Mouse (Mus musculus) limb, embryonic 12.5 days (tissue): ENCODE results near the gene Timm29. TPM values are rescaled to one million over a fixed set of nuclear protein-coding genes. Genes with fewer than 3 reads are reported as not detected.

Experiments used
- ATAC-seq: fragments of 200-750 bp; cut with Nextera tagmentation; 2 replicates; pipeline ENCODE4 v1.8.0; 2017; ENCODE audit warnings: low read depth, moderate TSS enrichment; ENCODE audit not compliant: insufficient number of reproducible peaks, insufficient read depth, low FRiP score, low TSS enrichment
- H3K27ac ChIP-seq: fragments of 300-500 bp; sonication (generic); 2 replicates; pipeline ENCODE4 v1.5.1; 2016; ENCODE audit warnings: mild to moderate bottlenecking, moderate library complexity
- H3K27me3 ChIP-seq: fragments of 300-500 bp; sonication (generic); 2 replicates; pipeline ENCODE4 v1.6.1; 2016; ENCODE audit warnings: mild to moderate bottlenecking, moderate library complexity
- H3K36me3 ChIP-seq: fragments of 300-500 bp; sonication (generic); 2 replicates; pipeline ENCODE4 v1.6.1; 2016; ENCODE audit warnings: mild to moderate bottlenecking, moderate library complexity
- H3K4me1 ChIP-seq: fragments of 300-500 bp; sonication (generic); replicated peaks from 2 replicates; pipeline ENCODE4 v1.6.1; 2016
- H3K4me2 ChIP-seq: fragments of 300-500 bp; sonication (generic); 2 replicates; pipeline ENCODE4 v1.6.1; 2016; ENCODE audit warnings: mild to moderate bottlenecking, moderate library complexity
- H3K4me3 ChIP-seq: fragments of 300-500 bp; sonication (generic); replicated peaks from 2 replicates; pipeline ENCODE4 v1.5.1; 2016; ENCODE audit warnings: mild to moderate bottlenecking
- H3K9ac ChIP-seq: fragments of 300-500 bp; sonication (generic); replicated peaks from 2 replicates; pipeline ENCODE4 v1.6.1; 2016; ENCODE audit warnings: mild to moderate bottlenecking, moderate library complexity
- H3K9me3 ChIP-seq: fragments of 300-500 bp; sonication (generic); 2 replicates; pipeline ENCODE4 v1.6.1; 2016; ENCODE audit warnings: mild to moderate bottlenecking, moderate library complexity
- WGBS: fragments of 180-500 bp; shearing (Covaris S2); methylation state at CpG from one replicate; pipeline ENCODE4 v1.1.7; 2016; 5-methylcytosine and 5-hydroxymethylcytosine counted together
- polyA plus RNA-seq: library from polyadenylated mRNA; unstranded; fragments of >200 nt; fragmentation: Nextera tagmentation; extraction: Ambion mirVana; gene quantifications from 2 replicates; pipeline ENCODE4 v1.2.1, GENCODE M21; 2016

Gene Timm29
- polyA plus RNA-seq, result 38.1 and 38.3 TPM in 2 replicates

- H3K27me3 ChIP-seq, result no peaks in the 10 kb centered on the region
- peak within 1 kb of the TSS; percentile 83 for H3K27ac ChIP-seq
- H3K4me2 ChIP-seq, result peak within 1 kb of the TSS; percentile 95
- WGBS, result under 1% methylated on average over 30 of the region's 30 CpGs
- peaks cover 51% of the 10 kb centered on the region for H3K36me3 ChIP-seq
- H3K4me1 ChIP-seq, result peaks cover 20% of the 10 kb centered on the region
- ATAC-seq, result peak; percentile 92
- H3K4me3 ChIP-seq, result peak within 1 kb of the TSS; percentile 97
- H3K9me3 ChIP-seq, result no peaks in the 10 kb centered on the region
- H3K9ac ChIP-seq, result peak within 1 kb of the TSS; percentile 93
These were observed at the start of gene Timm29, which contains the start of gene Yipf2 for GRCm38 (mm10) chr9:21592703-21593121. Gene Timm29, plus strand, starts transcription at chr9:21592722. Gene Yipf2, minus strand, starts transcription at chr9:21592828.

- Histone ChIP-seq H3K4me1 (peaks cover 25% of the 10 kb centered on the region), H3K36me3 (peaks cover 9% of the 10 kb centered on the region; the same call in 1 of the 2 replicates), H3K4me3 (peak overlapping the region; percentile 85), H3K27me3 (no peaks in the 10 kb centered on the region), H3K27ac (peak overlapping the region; percentile 92), H3K9ac (peak overlapping the region; percentile 63), H3K9me3 (no peaks in the 10 kb centered on the region), H3K4me2 (peak overlapping the region; percentile 55)
- ATAC-seq, result peak; percentile 85
- 7% methylated on average over 9 of the region's 9 CpGs for WGBS
These were observed 47.1 kb upstream of the Timm29 start for GRCm38 (mm10) chr9:21545351-21545915.

- ATAC-seq, result peak; percentile 93
- Histone ChIP-seq H3K9me3 (no peaks in the 10 kb centered on the region), H3K27me3 (no peaks in the 10 kb centered on the region), H3K27ac (peak overlapping the region; percentile 92), H3K36me3 (peaks cover 16% of the 10 kb centered on the region), H3K4me2 (peak overlapping the region; percentile 55), H3K4me3 (peak overlapping the region; percentile 85), H3K9ac (peak overlapping the region; percentile 63), H3K4me1 (peaks cover 25% of the 10 kb centered on the region)
- under 1% methylated on average over 67 of the region's 67 CpGs for WGBS
These were observed 46.4 kb upstream of the Timm29 start for GRCm38 (mm10) chr9:21545916-21546788.

DNA sequence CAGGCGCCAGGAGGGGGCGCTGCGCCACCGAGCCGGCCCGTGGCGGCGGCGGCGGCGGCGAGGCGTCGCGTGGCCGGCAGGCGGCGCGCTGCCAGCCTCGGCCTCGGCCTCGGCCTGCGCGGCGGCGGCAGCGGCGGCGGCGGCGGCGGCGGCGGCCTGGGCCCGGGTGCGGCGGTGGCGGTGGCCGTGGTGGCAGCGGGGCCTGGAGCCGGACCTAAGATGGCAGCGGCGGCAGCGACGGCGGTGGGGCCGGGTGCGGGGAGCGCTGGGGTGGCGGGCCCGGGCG lies 45.8 kb upstream of the Timm29 start, which contains the start of gene Carm1:
Gene Carm1, plus strand, starts transcription at position 106 of the 286 bp plus-strand sequence.
- peaks cover 25% of the 10 kb centered on the region for H3K4me1 ChIP-seq
- no peak; the same call in 1 of the 2 replicates for ATAC-seq
- under 1% methylated on average over 26 of the region's 52 CpGs for WGBS
- H3K36me3 ChIP-seq, result peaks cover 22% of the 10 kb centered on the region
- peak within 1 kb of the TSS; percentile 99 for H3K27ac ChIP-seq
- H3K4me2 ChIP-seq, result peak within 1 kb of the TSS; percentile 80
- peak within 1 kb of the TSS; percentile 85 for H3K4me3 ChIP-seq
- H3K27me3 ChIP-seq, result no peaks in the 10 kb centered on the region
- no peaks in the 10 kb centered on the region for H3K9me3 ChIP-seq
- peak within 1 kb of the TSS; percentile 98 for H3K9ac ChIP-seq

GRCm38 (mm10) chr9:21547075-21547941 lies 45.2 kb upstream of the Timm29 start:
- no peaks in the 10 kb centered on the region for H3K27me3 ChIP-seq
- H3K4me2 ChIP-seq, result peak overlapping the region; percentile 80
- 1% methylated on average over 54 of the region's 66 CpGs for WGBS
- H3K4me3 ChIP-seq, result peak overlapping the region; percentile 85
- H3K9ac ChIP-seq, result peak overlapping the region; percentile 98
- H3K9me3 ChIP-seq, result no peaks in the 10 kb centered on the region
- H3K27ac ChIP-seq, result peak overlapping the region; percentile 99
- peaks cover 22% of the 10 kb centered on the region for H3K36me3 ChIP-seq
- ATAC-seq, result peak; percentile 4
- peaks cover 25% of the 10 kb centered on the region for H3K4me1 ChIP-seq

DNA sequence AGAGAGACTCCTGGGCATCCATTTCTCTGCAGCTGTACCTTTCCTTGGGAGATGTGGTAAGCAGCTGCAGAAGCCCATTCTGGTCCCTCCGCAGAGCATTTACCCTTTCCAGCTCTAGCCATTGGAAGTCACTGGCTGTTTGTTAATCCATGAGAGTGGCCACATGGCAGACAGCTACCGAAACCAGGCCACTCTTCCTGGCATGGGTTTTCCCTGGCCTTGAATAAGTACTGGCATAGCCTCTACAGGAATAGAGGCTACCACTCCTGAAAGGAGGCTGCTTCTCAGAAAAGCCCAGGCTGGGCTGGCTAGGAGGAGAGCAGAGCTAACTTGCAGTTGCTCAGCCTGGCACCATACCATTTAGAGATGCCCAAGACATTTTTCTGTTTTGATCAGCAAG lies 41.5 kb upstream of the Timm29 start:
- Histone ChIP-seq H3K4me1 (peaks cover 15% of the 10 kb centered on the region), H3K9me3 (no peaks in the 10 kb centered on the region), H3K27me3 (no peaks in the 10 kb centered on the region), H3K27ac (no peak overlapping the region), H3K4me2 (no peak overlapping the region), H3K36me3 (peaks cover 41% of the 10 kb centered on the region), H3K9ac (no peak overlapping the region), H3K4me3 (no peak overlapping the region)
- WGBS, result 99% methylated on average over 2 of the region's 2 CpGs
- no peak for ATAC-seq

- Histone ChIP-seq H3K4me1 (peaks cover 6% of the 10 kb centered on the region), H3K4me2 (no peak overlapping the region), H3K27ac (no peak overlapping the region), H3K9me3 (no peaks in the 10 kb centered on the region), H3K9ac (no peak overlapping the region), H3K4me3 (no peak overlapping the region), H3K27me3 (no peaks in the 10 kb centered on the region), H3K36me3 (peaks cover 59% of the 10 kb centered on the region)
- ATAC-seq, result no peak
- 83% methylated on average over 6 of the region's 6 CpGs for WGBS
These were observed 38.8 kb upstream of the Timm29 start for GRCm38 (mm10) chr9:21553607-21554273.

DNA sequence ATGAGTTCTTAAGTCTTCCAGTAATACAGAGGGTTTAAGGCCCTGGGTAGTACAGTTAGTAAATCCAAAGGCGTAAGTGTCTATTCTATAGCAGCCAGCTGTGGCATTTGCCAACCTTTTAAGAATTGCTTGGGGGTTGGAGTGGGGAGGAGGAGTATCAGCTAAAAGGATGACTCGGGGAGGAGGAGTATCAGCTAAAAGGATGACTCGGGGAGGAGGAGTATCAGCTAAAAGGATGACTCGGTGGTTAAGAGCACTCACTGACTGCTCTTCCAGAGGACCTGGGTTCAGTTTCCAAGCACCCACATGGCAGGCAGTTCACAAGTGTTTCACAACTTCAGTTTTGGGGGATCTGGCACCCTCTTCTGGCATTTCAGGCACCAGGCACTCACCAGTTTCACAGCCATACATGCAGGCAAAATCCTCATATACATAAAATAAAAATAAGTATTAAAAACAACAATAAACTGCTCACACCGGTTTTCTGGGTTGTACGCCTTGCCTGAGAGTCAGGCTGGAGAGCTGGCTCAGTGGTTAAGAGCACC lies 37.3 kb upstream of the Timm29 start:
- 89% methylated on average over 6 of the region's 6 CpGs for WGBS
- H3K9ac ChIP-seq, result no peak overlapping the region
- no peak for ATAC-seq
- H3K27ac ChIP-seq, result no peak overlapping the region
- H3K27me3 ChIP-seq, result no peaks in the 10 kb centered on the region
- H3K36me3 ChIP-seq, result peaks cover 59% of the 10 kb centered on the region
- H3K4me1 ChIP-seq, result no peaks in the 10 kb centered on the region
- no peak overlapping the region for H3K4me2 ChIP-seq
- no peak overlapping the region for H3K4me3 ChIP-seq
- H3K9me3 ChIP-seq, result no peaks in the 10 kb centered on the region

DNA sequence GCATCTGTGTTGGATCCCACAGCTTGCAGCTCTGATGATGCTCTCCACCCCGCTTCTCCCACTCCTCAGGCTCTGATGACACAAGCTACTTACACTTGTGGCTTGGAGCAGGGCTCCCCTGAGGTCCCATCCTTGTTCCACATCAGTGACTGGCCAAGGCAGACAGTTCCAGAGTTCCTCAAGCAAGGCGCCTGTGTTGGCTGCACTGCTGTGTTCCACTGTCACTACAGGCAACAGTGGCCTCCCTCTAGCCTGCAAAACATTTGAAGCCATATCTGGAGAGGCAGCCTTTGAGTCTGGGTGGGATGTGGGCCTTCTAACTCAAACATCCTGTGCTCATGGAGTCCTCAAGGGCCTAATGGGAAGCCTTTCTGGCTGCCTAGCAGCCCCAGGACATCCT lies 35.5 kb upstream of the Timm29 start:
- Histone ChIP-seq H3K9ac (no peak overlapping the region), H3K27me3 (no peaks in the 10 kb centered on the region), H3K4me2 (no peak overlapping the region), H3K4me1 (no peaks in the 10 kb centered on the region), H3K27ac (no peak overlapping the region), H3K4me3 (no peak overlapping the region), H3K9me3 (no peaks in the 10 kb centered on the region), H3K36me3 (peaks cover 54% of the 10 kb centered on the region)
- 91% methylated on average over 2 of the region's 2 CpGs for WGBS
- ATAC-seq, result no peak

DNA sequence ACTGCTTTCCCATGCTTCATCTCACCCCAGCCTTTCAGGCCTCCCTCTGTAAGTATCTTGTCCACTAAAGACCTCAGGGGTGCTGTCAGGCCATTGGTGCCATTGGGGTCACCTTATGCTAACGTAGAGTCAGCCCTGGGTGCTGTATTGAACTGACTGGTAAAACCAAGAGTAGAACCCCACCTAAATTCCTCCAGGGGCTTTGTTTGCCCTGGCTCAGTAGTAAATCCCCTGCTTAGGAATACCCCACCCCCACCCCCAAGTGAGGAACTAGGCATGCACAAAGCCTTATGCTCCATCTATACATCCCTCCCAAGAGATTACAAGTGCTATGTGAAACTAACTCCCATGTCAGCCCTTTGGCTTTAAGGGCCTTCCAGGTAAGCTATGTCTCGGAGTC lies 35.0 kb upstream of the Timm29 start:
- H3K9ac ChIP-seq, result no peak overlapping the region
- no peak for ATAC-seq
- peaks cover 59% of the 10 kb centered on the region for H3K36me3 ChIP-seq
- H3K4me2 ChIP-seq, result no peak overlapping the region
- H3K27me3 ChIP-seq, result no peaks in the 10 kb centered on the region
- no peak overlapping the region for H3K4me3 ChIP-seq
- H3K4me1 ChIP-seq, result no peaks in the 10 kb centered on the region
- 93% methylated on average over 2 of the region's 2 CpGs for WGBS
- H3K9me3 ChIP-seq, result no peaks in the 10 kb centered on the region
- peak overlapping the region; percentile 50; the same call in 1 of the 2 replicates for H3K27ac ChIP-seq
